Mouse (Mus musculus) kidney, adult 10 weeks (tissue): ENCODE results near the gene Txn1. TPM values are rescaled to one million over a fixed set of nuclear protein-coding genes. Genes with fewer than 3 reads are reported as not detected.

Experiments
- polyA plus RNA-seq: library from polyadenylated mRNA; stranded (reverse); fragments of 350-450 nt; fragmentation: Illumina TruSeq; extraction: RNeasy Lipid Tissue Mini Kit (QIAGEN cat#74804); gene quantifications from one replicate; pipeline ENCODE4 v1.2.3, GENCODE M21; 2014; ENCODE audit warnings: low read depth, low replicate concordance

The Txn1 gene
- polyA plus RNA-seq: 530 TPM

DNA sequence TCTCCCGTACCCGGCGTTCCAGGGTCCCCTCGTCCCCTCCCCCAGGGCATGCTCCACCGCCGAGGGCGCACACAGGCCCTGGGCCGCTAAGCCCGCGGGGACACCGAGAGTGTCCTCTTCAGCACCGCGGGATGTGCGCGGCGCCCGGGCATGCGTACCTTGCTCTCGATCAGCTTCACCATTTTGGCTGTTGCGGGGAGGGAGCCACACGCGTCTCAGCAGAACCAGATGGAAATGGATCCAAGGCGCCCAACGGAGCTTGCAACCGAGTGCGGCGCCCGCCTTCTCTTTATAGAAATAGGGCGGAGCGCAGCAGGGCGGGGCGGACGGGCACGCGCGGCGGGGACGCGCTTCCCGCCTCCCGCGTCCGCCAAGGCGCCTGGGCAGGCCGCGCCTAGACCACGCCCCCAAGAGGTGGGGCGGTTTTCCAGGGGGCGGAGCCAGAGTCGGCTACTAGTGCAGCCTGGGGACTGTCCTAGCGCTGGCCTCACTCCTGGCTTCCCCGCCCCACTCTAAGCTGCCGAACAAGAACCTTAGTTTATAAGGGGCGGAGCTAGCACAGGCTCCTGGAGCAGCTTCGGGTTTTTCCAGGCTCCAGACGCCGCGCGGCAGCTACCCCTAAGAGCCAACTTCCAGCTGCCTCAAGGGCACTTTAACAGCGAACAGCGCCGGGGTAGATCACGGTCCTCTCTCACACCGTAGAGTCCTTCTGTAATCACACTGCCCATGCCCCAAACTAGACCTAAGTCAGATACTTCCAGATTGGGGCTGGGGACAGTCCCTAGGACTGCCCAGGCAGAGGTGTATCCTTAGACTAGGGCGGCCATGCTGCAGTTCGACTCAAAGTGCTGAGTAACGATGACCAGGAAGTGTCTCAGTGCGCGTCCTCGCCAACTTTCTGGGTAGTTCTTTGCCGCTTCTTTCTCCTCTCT lies at the start of gene Txn1:
Gene Txn1, minus strand, starts transcription at position 383 of the 932 bp plus-strand sequence.

DNA sequence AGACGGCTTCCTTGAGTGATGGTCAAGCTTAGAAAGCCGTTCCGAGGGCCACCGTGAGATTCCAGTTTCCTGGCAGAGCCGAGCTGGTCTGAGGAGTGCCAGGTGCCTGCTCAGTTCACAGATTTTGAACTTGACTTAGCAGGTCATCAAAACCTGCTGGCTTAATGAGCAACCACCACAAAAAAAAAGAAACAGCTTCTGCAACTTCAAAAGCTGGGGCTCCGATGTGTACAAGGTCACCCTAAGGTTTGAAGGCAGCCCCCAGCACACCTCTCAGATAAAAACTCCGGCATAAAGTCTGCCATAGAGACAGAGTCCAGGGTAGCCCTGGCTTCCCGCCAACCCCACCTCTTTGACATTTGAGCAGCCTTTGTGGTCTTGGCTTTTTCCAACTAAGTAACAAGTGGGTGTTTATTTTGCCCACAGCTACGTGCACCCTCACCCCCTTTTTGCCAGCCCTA lies 40.0 kb downstream of the Txn1 start, which contains the start of gene D630039A03Rik:
Gene D630039A03Rik, minus strand, starts transcription at position 97 of the 461 bp plus-strand sequence.

Other genes starting within 250 kb of the Txn1 start
- gene Akap2, start 238.8 kb downstream of the Txn1 start, polyA plus RNA-seq: 97.8 TPM
- gene D630039A03Rik, start 40.1 kb downstream of the Txn1 start, polyA plus RNA-seq: 16.8 TPM
- not detected for gene Txndc8, start 52.7 kb upstream of the Txn1 start, polyA plus RNA-seq